Mouse (Mus musculus): ENCODE results near the gene Kif3c.
A peak's percentile ranks its signal among the peaks of the same experiment; 100 is the strongest.

Gene Kif3c

GRCm38 (mm10) chr12:3424179-3424578 is 59.2 kb downstream of the Kif3c start:
- no peak for DNase-seq (ENCODE audit: low read depth, low spot score)

DNA sequence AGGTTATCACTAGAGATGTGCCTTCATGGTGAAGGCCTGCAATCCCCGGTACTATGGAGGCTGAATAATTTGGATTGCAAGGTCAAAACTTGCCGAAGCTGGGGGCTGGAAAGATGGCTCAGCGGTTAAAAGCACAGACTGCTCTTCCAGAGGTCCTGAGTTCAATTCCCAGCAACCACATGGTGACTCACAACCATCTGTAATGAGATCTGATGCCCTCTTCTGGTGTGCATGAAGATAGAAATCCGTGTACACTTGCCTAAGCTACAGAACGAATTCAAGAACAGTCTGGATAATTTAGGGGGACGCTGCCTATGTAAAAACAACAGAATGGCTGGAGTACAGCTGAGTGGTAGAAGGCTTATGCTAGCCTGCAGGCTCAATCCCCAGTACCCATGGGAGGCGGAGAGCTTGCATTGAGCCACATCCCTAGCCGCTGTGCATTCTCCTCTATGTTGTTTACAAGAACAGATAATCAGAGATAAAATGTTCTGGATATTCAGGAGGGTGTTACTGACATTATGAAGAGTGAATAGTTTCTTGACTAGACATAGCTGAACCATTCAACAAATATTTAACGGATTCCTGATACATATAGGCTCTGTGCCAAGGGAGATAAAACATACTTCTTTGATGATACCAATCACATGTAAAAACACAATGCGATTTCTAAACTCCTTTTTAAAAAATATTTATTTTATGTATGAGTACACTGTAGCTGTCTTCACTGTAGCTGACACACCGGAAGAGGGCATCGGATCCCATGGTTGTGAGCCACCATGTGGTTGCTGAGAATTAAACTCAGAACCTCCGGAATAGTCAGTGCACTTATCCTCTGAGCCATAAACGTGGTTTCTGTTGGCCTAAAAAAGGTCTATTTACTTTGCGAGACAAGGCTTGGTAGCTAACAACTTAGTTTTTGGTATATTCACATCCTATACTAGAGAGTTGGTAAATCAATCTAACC is 60.7 kb downstream of the Kif3c start:
- peak; percentile 57 for DNase-seq (ENCODE audit: low read depth, low spot score)

DNA sequence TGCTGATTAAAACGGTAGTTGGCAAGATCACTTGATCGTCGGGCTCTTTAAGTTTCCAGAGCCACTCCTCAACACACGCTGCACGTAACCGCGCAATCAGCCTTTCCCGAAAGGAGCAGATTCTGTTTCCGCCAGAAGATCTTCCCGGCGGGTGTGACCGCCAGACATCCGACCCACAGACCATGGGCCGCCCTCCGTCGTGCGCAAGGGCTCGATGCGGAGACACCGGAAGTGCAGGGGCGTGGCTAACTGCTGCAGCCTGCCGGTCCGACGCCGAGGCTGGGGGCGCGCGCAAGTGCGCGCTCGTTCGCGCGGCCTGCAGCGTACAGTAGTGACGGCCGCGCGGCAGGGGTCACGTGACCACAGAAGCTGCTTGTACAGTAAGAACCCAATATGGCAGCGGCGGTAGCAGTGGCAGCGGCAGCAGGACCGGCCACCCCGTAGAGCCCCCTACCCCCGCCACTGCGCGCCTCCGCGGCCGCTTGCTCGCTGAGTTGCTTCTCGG is 61.6 kb downstream of the Kif3c start, which contains the start of gene Asxl2:
Asxl2 (plus strand) TSS at position 328 of the 505 bp plus-strand sequence.
- peak; percentile 100 for DNase-seq (ENCODE audit: low read depth, low spot score)

- peak; percentile 84 for DNase-seq (ENCODE audit: low read depth, low spot score)
Observed at GRCm38 (mm10) chr12:3427067-3427889, 62.3 kb downstream of the Kif3c start.

- no peak for DNase-seq (ENCODE audit: low read depth, low spot score)
Observed at GRCm38 (mm10) chr12:3427891-3428775, 63.2 kb downstream of the Kif3c start.

DNA sequence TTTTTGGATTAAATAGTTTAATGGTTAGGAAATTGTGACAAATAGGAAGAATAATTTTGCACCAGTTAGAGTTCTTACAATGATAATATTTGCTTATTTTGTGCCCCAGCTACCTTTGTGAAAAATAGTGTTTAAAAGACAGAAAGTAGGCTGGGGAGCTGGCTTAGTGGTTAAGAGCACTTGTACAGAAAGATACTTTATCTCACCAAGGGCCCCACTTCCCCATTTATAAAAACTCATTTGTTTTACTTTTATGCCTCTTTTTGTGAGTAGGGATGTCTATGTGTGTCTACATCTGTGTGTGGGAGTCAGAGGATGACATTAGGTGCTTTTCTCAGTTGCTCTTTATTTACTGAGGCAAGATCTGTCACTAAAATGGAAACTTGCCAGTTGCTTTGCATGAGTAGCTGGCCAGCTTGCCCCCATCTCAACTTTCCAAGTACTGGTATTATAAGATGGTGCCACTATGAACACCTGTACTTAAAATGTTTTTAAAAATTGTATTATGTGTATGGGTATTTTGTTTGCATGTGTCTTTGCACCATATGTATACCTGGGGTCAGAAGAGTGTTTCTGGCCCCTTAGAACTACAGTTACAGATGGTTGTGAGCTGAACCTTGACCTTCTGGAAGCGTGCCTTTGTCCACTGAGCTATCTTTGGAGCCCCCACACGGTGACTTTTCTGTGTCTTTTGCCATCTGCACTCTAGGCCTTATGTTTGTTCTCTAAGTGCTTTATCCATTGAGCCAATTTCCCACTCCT is 64.9 kb downstream of the Kif3c start:
- DNase-seq (ENCODE audit: low read depth, low spot score), result peak; percentile 26

- no peak for DNase-seq (ENCODE audit: low read depth, low spot score)
Observed at GRCm38 (mm10) chr12:3430443-3430753, 65.5 kb downstream of the Kif3c start.

DNA sequence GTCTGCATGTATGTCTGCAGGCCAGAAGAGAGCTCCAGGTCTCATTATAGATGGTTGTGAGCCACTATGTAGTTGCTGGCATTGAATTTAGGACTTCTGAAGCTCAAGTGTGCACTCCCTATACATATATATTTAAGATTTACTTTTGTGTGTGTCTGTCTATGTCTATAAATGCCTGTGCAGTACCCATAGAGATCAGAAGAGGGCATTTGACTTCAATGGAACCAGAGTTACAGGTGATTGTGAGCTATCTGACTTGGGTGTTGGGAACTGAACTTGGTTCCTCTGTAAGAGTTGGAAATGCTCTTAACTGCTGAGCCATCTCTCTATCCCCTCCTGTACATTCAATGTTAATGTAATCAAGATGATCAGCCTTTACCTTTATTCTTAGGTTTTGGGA is 66.1 kb downstream of the Kif3c start:
- peak; percentile 39 for DNase-seq (ENCODE audit: low read depth, low spot score)

DNA sequence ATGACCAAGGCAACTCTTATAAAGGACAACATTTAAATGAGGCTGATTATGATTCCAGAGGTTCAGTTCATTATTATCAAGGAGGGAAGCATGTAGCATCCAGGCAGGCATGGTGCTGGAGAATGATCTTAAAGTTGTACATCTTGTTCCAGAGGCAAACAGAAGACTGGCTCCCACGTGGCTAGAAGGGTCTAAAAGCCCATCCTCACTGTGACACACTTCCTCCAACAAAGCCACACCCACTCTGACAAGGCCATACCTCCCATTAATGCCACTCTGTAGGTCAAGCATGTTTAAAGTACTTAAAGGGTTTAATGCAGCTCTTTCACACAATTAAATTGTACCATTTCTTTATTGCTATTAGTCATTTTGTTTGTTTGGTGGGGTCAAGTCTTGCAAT is 68.8 kb downstream of the Kif3c start:
- no peak for DNase-seq (ENCODE audit: low read depth, low spot score)

GRCm38 (mm10) chr12:3436446-3436845 is 71.5 kb downstream of the Kif3c start:
- DNase-seq (ENCODE audit: low read depth, low spot score), result no peak

DNA sequence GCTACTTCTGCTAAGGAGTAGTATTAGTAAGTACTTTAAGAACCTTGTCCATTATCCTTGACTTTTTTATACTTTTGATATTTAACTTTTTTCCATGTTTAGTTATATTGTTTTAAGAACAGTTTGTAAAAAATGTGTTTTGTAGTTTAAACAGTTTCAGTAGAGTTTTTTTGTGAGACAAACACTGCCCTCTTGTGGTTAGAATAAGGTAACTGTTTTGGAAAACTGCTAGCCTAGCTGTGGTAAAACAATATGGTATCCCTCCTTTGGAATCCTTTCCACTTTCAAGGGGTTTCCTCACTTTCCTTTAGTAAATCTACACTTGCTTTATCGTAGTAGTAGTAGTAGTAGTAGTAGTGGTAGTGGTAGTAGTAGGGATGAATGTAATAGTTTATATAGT is 72.9 kb downstream of the Kif3c start:
- DNase-seq (ENCODE audit: low read depth, low spot score), result peak; percentile 37

DNA sequence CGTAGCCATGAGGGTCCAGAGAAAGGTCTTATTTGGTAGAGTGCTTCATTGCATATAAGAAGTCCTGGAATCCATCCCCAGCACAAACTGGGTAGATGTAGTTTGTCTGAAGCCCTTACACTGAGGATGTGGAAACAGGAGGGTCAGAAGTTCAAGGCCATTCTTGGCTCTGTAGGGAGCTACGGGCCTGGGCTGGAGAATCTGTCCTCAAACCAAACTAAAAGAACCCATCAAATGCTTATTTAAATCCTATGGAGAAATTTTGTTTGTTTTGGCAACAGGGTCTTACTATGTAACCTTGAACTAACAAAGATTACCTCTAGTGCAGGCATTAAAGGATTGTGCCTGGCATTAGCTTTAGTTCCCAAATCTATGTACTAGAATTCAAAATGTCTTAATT is 76.0 kb downstream of the Kif3c start:
- no peak for DNase-seq (ENCODE audit: low read depth, low spot score)

- peak; percentile 63 for DNase-seq (ENCODE audit: low read depth, low spot score)
Observed at GRCm38 (mm10) chr12:3441361-3441760, 76.4 kb downstream of the Kif3c start.

- DNase-seq (ENCODE audit: low read depth, low spot score), result no peak
Observed at GRCm38 (mm10) chr12:3453554-3453953, 88.6 kb downstream of the Kif3c start.
